In the genomic region with DNA sequence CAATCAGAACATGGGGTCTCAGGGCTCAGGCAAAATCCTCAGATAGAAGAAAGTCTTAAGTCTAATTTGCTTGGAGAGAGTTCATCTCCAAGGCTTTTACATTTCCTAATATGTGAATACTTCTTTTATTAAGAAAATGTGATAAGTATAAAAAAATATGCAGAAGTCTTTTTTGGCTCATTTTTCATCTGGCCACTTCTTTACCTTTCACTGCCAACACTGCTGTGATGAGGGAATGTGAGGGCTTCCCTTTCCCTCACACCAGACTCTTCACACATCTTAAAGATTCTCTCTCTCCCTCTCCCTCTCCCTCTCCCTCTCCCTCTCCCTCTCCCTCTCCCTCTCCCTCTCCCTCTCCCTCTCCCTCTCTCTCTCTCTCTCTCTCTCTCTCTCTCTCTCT, we compare ENCODE assay signal across 14 mouse cellular contexts.
"Had no signal": no experiment of that assay in that cellular context is flagged by ENCODE, and none has a peak within 500 bp of the region (broad histone marks: within the 10 kb centered on the region; RNA-seq: fewer than 3 reads in every experiment).

No protein-coding gene starts in this region.

- ATAC-seq: liver, embryonic 12.5 days; midbrain, embryonic 13.5 days had no signal

- H3K4me2 ChIP-seq: liver, embryonic 12.5 days; liver, embryonic 15.5 days had no signal

- DNase-seq: layer of hippocampus, adult 9-11 months; right cerebral cortex, postnatal 25 days; spleen, adult 18-20 months had no signal

- H3K36me3 ChIP-seq: liver, embryonic 12.5 days; liver, embryonic 15.5 days; lung, embryonic 15.5 days; midbrain, embryonic 10.5 days; midbrain, embryonic 13.5 days; neural tube, embryonic 13.5 days; stomach, embryonic 15.5 days had no signal

- H3K27me3 ChIP-seq: liver, embryonic 12.5 days; liver, embryonic 15.5 days; lung, embryonic 15.5 days; megakaryocyte, embryonic 14.5 days; midbrain, embryonic 13.5 days; stomach, embryonic 15.5 days had no signal

- H3K4me1 ChIP-seq: liver, embryonic 12.5 days; liver, embryonic 15.5 days; megakaryocyte, embryonic 14.5 days; midbrain, embryonic 13.5 days; neural tube, embryonic 13.5 days had no signal

- H3K9me3 ChIP-seq: liver, embryonic 12.5 days; liver, embryonic 15.5 days; lung, embryonic 15.5 days; midbrain, embryonic 13.5 days; neural tube, embryonic 13.5 days; stomach, embryonic 15.5 days had no signal

- H3K4me3 ChIP-seq: layer of hippocampus, adult 2 months; liver, embryonic 12.5 days; liver, embryonic 15.5 days; lung, embryonic 15.5 days; megakaryocyte, embryonic 14.5 days; midbrain, embryonic 13.5 days; myocyte; neural tube, embryonic 13.5 days; stomach, embryonic 15.5 days had no signal

- H3K27ac ChIP-seq: kidney, postnatal 0 days; layer of hippocampus, adult 2 months; liver, embryonic 12.5 days; liver, embryonic 15.5 days; lung, embryonic 15.5 days; midbrain, embryonic 10.5 days; midbrain, embryonic 13.5 days; neural tube, embryonic 13.5 days; stomach, embryonic 15.5 days had no signal

- H3K9ac ChIP-seq: liver, embryonic 12.5 days; liver, embryonic 15.5 days; lung, embryonic 15.5 days; midbrain, embryonic 13.5 days; neural tube, embryonic 13.5 days; stomach, embryonic 15.5 days had no signal
